Mouse (Mus musculus) urinary bladder, postnatal 10 days (tissue): ENCODE results near the gene Sacm1l.

Source experiments
- DNase-seq: peaks from one replicate; pipeline ENCODE4 v3.0.0; 2022; ENCODE audit warnings: low spot score

Sacm1l gene

GRCm38 (mm10) chr9:123509638-123510604 is 19.6 kb upstream of the Sacm1l start:
- DNase-seq, result no peak

- no peak for DNase-seq
These were observed 18.6 kb upstream of the Sacm1l start for GRCm38 (mm10) chr9:123510926-123511325.

GRCm38 (mm10) chr9:123512482-123512881 is 17.1 kb upstream of the Sacm1l start:
- DNase-seq, result no peak

GRCm38 (mm10) chr9:123515087-123515486 is 14.5 kb upstream of the Sacm1l start:
- DNase-seq, result no peak

- no peak for DNase-seq
These were observed 12.7 kb upstream of the Sacm1l start for GRCm38 (mm10) chr9:123516641-123517385.

GRCm38 (mm10) chr9:123518969-123519894 is 10.3 kb upstream of the Sacm1l start:
- DNase-seq, result no peak

GRCm38 (mm10) chr9:123520735-123521134 is 8.8 kb upstream of the Sacm1l start:
- DNase-seq, result no peak

GRCm38 (mm10) chr9:123523676-123524075 is 5.9 kb upstream of the Sacm1l start:
- no peak for DNase-seq

- DNase-seq, result no peak
These were observed 4.5 kb upstream of the Sacm1l start for GRCm38 (mm10) chr9:123525095-123525494.

- DNase-seq, result no peak
These were observed 3.1 kb upstream of the Sacm1l start for GRCm38 (mm10) chr9:123526502-123526901.

GRCm38 (mm10) chr9:123528087-123528925 is 1.3 kb upstream of the Sacm1l start:
- no peak for DNase-seq

GRCm38 (mm10) chr9:123528926-123529295 is 648 bp upstream of the Sacm1l start:
- no peak for DNase-seq

GRCm38 (mm10) chr9:123530158-123530475 is 558 bp downstream of the Sacm1l start:
- no peak for DNase-seq

GRCm38 (mm10) chr9:123530566-123531130 is 1.1 kb downstream of the Sacm1l start:
- DNase-seq, result no peak

- no peak for DNase-seq
These were observed 1.7 kb downstream of the Sacm1l start for GRCm38 (mm10) chr9:123531234-123531633.

- DNase-seq, result no peak
These were observed 7.1 kb downstream of the Sacm1l start for GRCm38 (mm10) chr9:123536613-123537012.

GRCm38 (mm10) chr9:123538189-123538588 is 8.6 kb downstream of the Sacm1l start:
- DNase-seq, result no peak

- DNase-seq, result no peak
These were observed 9.5 kb downstream of the Sacm1l start for GRCm38 (mm10) chr9:123539093-123539492.

- DNase-seq, result no peak
These were observed 10.3 kb downstream of the Sacm1l start for GRCm38 (mm10) chr9:123539823-123540222.

GRCm38 (mm10) chr9:123554599-123554998 is 25.0 kb downstream of the Sacm1l start:
- DNase-seq, result no peak
